15 mouse cellular contexts compared by ENCODE assay signal in genomic region chr2:93446606-93447353, GRCm38 (mm10). TPM values are rescaled to one million over a fixed set of nuclear protein-coding genes. Genes with fewer than 3 reads are reported as not detected.
DNase-seq lines count a peak whose midpoint lies in the region; ATAC-seq and TF ChIP-seq lines count a peak whose summit lies in the region.
"Had no signal": no experiment of that assay in that cellular context is flagged by ENCODE, and none has a peak within 500 bp of the region (broad histone marks: within the 10 kb centered on the region; RNA-seq: fewer than 3 reads in every experiment).

No protein-coding gene starts in this region.

- H3K4me3 ChIP-seq in hindbrain, embryonic 10.5 days, result no peak overlapping the region
- no peak overlapping the region for H3K4me3 ChIP-seq in hindbrain, embryonic 16.5 days (ENCODE audit: low read length)
- no peak overlapping the region for H3K4me3 ChIP-seq in spleen, adult 2 months (ENCODE audit: extremely low read depth, insufficient read depth, insufficient read length)
- H3K4me3 ChIP-seq in intestine, embryonic 16.5 days (ENCODE audit: low read length), result no peak overlapping the region
- H3K4me3 ChIP-seq: limb, embryonic 13.5 days; midbrain, embryonic 15.5 days; neural tube, embryonic 13.5 days had no signal

- H3K27me3 ChIP-seq in hindbrain, embryonic 10.5 days (ENCODE audit: insufficient read depth, poor library complexity, severe bottlenecking), result 0 out of 2 replicates have a peak, but pooled peaks cover 3% of the 10 kb centered on the region
- no peaks in the 10 kb centered on the region for H3K27me3 ChIP-seq in hindbrain, embryonic 16.5 days (replicated peaks; ENCODE audit: control insufficient read depth, insufficient read depth, low read length)
- H3K27me3 ChIP-seq in spleen, adult 2 months (ENCODE audit: control insufficient read depth, insufficient read depth, low read length), result no peaks in the 10 kb centered on the region
- no peaks in the 10 kb centered on the region for H3K27me3 ChIP-seq in intestine, embryonic 16.5 days (replicated peaks; ENCODE audit: control insufficient read depth, insufficient read depth, low read length)
- H3K27me3 ChIP-seq: limb, embryonic 13.5 days; midbrain, embryonic 15.5 days; neural tube, embryonic 13.5 days had no signal

- H3K27ac ChIP-seq in hindbrain, embryonic 10.5 days, result peak overlapping the region; percentile 75
- H3K27ac ChIP-seq in hindbrain, embryonic 16.5 days (ENCODE audit: low read depth, low read length), result no peak overlapping the region
- H3K27ac ChIP-seq in spleen, adult 2 months (ENCODE audit: insufficient read depth, low read length), result peak overlapping the region; percentile 32; the same call in 1 of the 2 replicates
- peak overlapping the region; percentile 76; the same call in 1 of the 2 replicates for H3K27ac ChIP-seq in intestine, embryonic 16.5 days (ENCODE audit: low read length)
- H3K27ac ChIP-seq: limb, embryonic 13.5 days; macrophage; midbrain, embryonic 15.5 days had no signal

- H3K4me1 ChIP-seq in hindbrain, embryonic 10.5 days (replicated peaks), result peaks cover 65% of the 10 kb centered on the region
- H3K4me1 ChIP-seq in hindbrain, embryonic 16.5 days (ENCODE audit: control insufficient read depth, insufficient read depth, low read depth, low read length), result no peaks in the 10 kb centered on the region
- H3K4me1 ChIP-seq in spleen, adult 2 months (ENCODE audit: control insufficient read depth, insufficient read depth, insufficient read length), result peaks cover 66% of the 10 kb centered on the region; the same call in 1 of the 2 replicates
- H3K4me1 ChIP-seq in intestine, embryonic 16.5 days (ENCODE audit: control insufficient read depth, insufficient read depth, low read length), result peaks cover 69% of the 10 kb centered on the region
- H3K4me1 ChIP-seq: midbrain, embryonic 15.5 days had no signal

- no peaks in the 10 kb centered on the region for H3K9me3 ChIP-seq in hindbrain, embryonic 10.5 days
- H3K9me3 ChIP-seq in hindbrain, embryonic 16.5 days (ENCODE audit: control insufficient read depth, low read length), result no peaks in the 10 kb centered on the region
- no peaks in the 10 kb centered on the region for H3K9me3 ChIP-seq in intestine, embryonic 16.5 days (ENCODE audit: control insufficient read depth, low read length)
- H3K9me3 ChIP-seq: limb, embryonic 13.5 days; midbrain, embryonic 15.5 days; neural tube, embryonic 13.5 days had no signal

- WGBS in hindbrain, embryonic 10.5 days, result 58% methylated on average over 13 of the region's 13 CpGs
- 61% methylated on average over 13 of the region's 13 CpGs for WGBS in hindbrain, embryonic 16.5 days
- WGBS in spleen, adult 2 months, result 55% methylated on average over 13 of the region's 13 CpGs
- WGBS in intestine, embryonic 16.5 days, result 66% methylated on average over 13 of the region's 13 CpGs

- DNase-seq in hindbrain, embryonic 10.5 days (ENCODE audit: low spot score), result no peak
- no peak for DNase-seq in spleen, adult 2 months (ENCODE audit: low read depth in 1 of 2, low spot score in 2 of 2)
- no peak for DNase-seq in spleen, postnatal 36 days (ENCODE audit: low spot score in 2 of 2)
- DNase-seq in gastrocnemius, postnatal 25 days, result no peak
- no peak for DNase-seq in embryo, embryonic 11 days
- no peak for DNase-seq in urinary bladder, postnatal 4 days (ENCODE audit: low spot score in 2 of 2)
- DNase-seq: cerebellum, adult 11 months; spleen, adult 18-20 months had no signal

- H3K36me3 ChIP-seq in hindbrain, embryonic 10.5 days, result no peaks in the 10 kb centered on the region
- no peaks in the 10 kb centered on the region for H3K36me3 ChIP-seq in hindbrain, embryonic 16.5 days (ENCODE audit: control insufficient read depth, insufficient read depth, low read length)
- H3K36me3 ChIP-seq in spleen, adult 2 months (ENCODE audit: control insufficient read depth, insufficient read depth, low read length), result peaks cover 7% of the 10 kb centered on the region
- H3K36me3 ChIP-seq in intestine, embryonic 16.5 days (ENCODE audit: control insufficient read depth, insufficient read depth, low read length), result no peaks in the 10 kb centered on the region
- H3K36me3 ChIP-seq: limb, embryonic 13.5 days; midbrain, embryonic 15.5 days; neural tube, embryonic 13.5 days had no signal

- H3K4me2 ChIP-seq in hindbrain, embryonic 16.5 days (ENCODE audit: low read length), result no peak overlapping the region
- H3K4me2 ChIP-seq in intestine, embryonic 16.5 days (ENCODE audit: low read depth, low read length), result no peak overlapping the region
- H3K4me2 ChIP-seq: heart, embryonic 11.5 days; limb, embryonic 13.5 days; midbrain, embryonic 15.5 days; neural tube, embryonic 13.5 days had no signal

- no peak for ATAC-seq in hindbrain, embryonic 16.5 days
- no peak for ATAC-seq in intestine, embryonic 16.5 days
- ATAC-seq: midbrain, embryonic 15.5 days had no signal

- no peak for TF ChIP-seq POLR2A in spleen, adult 2 months (IDR thresholded peaks at IDR 0.05; ENCODE audit: low read depth, low read length)

- no peak overlapping the region for H3K9ac ChIP-seq in hindbrain, embryonic 16.5 days (ENCODE audit: low read depth, low read length)
- H3K9ac ChIP-seq in intestine, embryonic 16.5 days (ENCODE audit: low read depth, low read length), result no peak overlapping the region
- H3K9ac ChIP-seq: limb, embryonic 13.5 days; midbrain, embryonic 15.5 days; neural tube, embryonic 13.5 days had no signal

- TF ChIP-seq CTCF in spleen, adult 2 months (IDR thresholded peaks at IDR 0.05; ENCODE audit: extremely low read depth, insufficient read depth, insufficient read length, insufficient replicate concordance), result no peak

RNA-seq across cellular contexts. Expression of gene Cd82, which starts 16.2 kb away (rescaled TPM):
- 6.2 and 10.3 TPM in 2 replicates for polyA plus RNA-seq in hindbrain, embryonic 10.5 days (2016; fragmentation: Nextera tagmentation; extraction: Ambion mirVana)
- polyA plus RNA-seq in hindbrain, embryonic 16.5 days (2015; fragmentation: Nextera tagmentation; extraction: Ambion mirVana), result 24.5 and 26.8 TPM in 2 replicates
- 205 and 209 TPM in 2 replicates for polyA plus RNA-seq in spleen, adult 2 months (2012; rRNA removed)
- polyA plus RNA-seq in intestine, embryonic 16.5 days (2015; fragmentation: Nextera tagmentation; extraction: Ambion mirVana), result 171 and 180 TPM in 2 replicates
- total RNA-seq in gastrocnemius, postnatal 25 days (2021), result 10 to 100 TPM in 1 of 2 experiments, 1 to 10 TPM in 1; 9.1 to 12.0 TPM
